Mouse (Mus musculus): Measurements from ENCODE around the gene Traf4.
"Not testable (repeated sequence)": the region's sequence is repeated elsewhere in the genome, so short reads cannot be mapped to it uniquely, and the experiment has no call there.

Gene Traf4

DNA sequence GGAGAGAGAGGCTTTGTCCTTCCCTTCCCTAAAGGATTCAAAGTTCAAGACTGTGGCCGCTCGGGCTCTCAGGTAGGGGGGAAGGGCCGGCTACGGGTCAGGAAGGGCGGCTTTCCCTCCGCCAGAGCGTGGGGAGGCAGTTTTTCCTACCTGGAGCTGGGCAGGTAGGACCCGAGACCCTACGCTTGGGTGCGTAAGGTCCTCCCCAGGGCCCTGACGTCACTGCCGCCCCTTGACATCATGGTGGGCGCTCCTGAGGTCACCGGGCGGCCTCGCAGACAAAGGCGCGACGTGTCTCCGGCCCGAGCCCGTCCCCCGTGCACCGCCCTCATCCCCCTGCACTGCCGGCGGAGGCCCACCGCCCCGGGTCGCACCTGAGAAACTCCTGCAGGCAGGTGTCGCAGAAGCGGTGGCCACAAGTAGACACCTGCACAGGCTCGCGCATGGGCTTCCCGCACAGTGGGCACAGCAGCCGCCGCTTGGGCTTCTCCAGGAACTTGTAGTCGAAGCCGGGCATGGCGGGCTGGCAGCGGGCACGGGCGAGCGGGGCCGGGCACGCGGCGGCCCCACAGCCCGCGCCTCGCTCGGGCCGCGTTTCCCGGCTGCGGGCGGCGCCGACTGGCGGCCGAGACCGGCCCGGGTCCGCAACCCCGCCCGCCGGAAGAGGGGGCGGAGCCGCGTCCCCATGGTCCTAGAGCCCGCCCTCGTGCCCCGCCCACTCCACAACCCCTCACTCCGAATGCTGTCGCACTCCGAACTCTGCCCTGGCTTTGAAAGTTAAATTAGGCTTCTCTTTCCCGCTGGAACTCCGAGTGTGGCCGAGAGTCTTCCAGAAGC lies at the start of gene Traf4:
Traf4 (minus strand) TSS at position 666 of the 837 bp plus-strand sequence.
- peak; percentile 73 for DNase-seq

DNA sequence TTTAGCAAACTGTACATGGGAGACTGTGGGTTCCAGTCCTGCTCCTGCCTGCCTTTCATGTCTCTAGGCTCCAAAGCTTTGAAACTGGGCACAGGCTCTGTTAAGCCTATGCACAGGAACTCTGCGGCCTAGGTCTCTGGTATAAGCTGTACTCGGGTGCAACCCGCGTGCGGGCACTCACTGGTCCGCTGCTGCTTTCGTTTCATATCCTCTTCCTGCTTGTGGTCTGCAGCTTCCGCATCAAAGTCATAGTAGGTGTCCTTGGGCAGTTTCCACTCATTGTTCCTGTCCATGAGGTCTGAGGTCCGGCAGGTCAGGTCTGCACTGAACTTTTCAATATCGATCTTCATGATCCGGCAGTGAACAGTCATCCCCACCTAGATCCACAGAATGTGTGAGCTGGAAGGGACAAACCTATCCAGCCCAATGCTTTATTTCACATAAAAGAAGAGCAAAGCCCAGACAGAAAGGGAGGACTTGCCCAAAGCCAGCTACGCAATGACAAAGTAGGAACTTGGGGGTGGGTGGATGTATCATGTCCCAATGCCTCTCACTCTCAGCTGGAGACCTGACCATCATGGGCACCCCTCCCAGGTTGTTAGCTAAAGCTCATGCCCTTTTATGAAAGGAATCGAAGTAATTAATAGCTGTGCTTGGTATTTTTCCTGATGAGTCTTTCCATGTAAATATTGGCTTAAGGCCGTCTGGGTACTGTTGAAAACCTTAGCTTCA lies 47.9 kb upstream of the Traf4 start:
- DNase-seq = no peak

DNA sequence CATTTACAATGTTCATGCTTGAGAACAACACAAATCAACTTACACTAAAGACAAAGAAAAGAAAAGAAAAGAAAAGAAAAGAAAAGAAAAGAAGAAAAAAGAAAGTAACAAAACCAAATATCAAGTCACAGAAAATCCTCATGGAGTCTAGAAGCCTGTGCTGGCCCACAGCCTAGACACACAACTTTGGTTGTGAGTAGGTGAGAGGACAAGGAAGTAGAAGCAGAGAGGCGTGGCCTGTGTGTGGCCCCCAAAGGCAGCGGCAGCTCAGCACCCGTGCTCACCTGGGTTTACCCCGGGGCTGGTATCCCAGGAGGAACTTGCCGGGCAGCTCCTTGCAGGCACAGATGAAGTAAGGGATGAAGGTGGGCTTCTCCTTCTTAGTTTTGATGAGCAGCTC lies 46.1 kb upstream of the Traf4 start:
- DNase-seq = no peak

DNA sequence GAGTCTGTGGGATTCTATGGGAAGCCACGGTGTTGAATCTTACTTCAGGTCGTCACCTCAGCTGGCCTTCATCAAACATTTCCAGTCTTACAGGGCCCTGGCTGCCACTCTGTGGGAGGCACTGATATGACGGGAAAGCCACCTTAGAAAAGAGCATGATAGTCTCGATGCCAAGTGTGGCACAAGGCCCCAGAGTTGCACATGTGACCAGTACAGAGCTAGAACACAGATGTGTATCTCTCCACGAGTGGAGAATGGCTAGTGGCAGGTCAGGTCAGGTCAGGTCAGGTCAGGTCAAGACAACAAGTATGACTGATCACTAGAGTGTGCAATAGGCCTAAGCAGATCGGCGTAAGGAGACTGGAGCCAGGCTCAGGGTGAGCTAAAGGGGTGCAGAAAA lies 45.2 kb upstream of the Traf4 start:
- no peak for DNase-seq

DNA sequence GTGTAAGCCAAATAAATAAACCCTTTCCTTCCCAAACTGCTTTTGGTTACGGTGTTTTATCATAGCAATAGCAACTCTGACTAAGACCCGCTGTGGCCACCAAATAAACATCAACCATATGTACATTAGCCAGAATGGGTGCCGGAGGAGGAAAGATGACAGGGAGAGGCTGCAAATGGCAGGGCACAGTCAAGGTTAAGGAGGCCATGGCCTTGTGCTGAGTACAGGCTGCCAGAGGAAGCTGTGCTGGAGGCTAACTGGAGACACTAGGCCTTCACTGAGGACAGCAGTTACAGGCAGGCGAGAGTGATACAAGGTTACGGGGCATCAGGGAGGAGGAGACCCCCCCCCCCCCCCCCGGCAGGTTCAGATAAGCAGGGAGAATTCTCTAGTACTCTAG lies 44.5 kb upstream of the Traf4 start:
- no peak for DNase-seq

GRCm38 (mm10) chr11:78207190-78207589 lies 41.8 kb upstream of the Traf4 start:
- DNase-seq = no peak

- DNase-seq = no peak
These were observed 40.2 kb upstream of the Traf4 start for GRCm38 (mm10) chr11:78205361-78206206.

GRCm38 (mm10) chr11:78204287-78204686 lies 38.9 kb upstream of the Traf4 start:
- no peak for DNase-seq

GRCm38 (mm10) chr11:78202372-78202771 lies 37.0 kb upstream of the Traf4 start:
- DNase-seq = no peak

DNA sequence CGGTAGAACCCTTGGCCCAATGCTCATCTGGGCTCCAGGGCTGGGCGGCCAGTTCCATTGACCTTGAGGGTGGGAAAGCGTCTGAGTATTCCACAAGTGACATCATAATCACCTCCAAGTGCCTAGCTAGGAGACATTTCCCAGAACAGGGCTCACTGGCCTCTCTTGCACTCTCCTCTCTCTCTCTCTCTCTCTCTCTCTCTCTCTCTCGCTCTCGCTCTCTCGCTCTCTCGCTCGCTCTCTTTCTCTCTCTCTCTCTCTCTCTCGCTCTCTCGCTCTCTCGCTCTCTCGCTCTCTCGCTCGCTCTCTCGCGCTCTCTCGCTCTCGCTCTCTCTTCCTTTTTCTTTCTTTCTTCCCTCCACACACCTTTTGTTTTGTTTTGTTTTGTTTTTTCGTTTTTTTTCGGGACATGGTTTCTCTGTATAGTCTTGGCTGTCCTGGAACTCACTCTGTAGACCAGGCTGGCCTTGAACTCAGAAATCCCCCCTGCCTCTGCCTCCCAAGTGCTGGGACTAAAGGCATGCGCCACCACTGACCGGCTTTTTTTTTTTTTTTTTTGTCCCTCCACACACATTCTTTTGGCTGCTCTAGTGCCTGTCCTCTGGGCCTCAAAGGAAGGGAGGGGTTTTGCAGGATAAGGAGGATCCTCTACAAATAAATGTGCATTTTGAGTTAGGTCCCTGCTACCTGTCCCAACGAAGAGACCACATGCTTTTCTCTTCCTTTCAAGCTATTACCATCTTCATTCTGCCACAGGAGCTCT lies 29.9 kb upstream of the Traf4 start:
- DNase-seq = no peak

DNA sequence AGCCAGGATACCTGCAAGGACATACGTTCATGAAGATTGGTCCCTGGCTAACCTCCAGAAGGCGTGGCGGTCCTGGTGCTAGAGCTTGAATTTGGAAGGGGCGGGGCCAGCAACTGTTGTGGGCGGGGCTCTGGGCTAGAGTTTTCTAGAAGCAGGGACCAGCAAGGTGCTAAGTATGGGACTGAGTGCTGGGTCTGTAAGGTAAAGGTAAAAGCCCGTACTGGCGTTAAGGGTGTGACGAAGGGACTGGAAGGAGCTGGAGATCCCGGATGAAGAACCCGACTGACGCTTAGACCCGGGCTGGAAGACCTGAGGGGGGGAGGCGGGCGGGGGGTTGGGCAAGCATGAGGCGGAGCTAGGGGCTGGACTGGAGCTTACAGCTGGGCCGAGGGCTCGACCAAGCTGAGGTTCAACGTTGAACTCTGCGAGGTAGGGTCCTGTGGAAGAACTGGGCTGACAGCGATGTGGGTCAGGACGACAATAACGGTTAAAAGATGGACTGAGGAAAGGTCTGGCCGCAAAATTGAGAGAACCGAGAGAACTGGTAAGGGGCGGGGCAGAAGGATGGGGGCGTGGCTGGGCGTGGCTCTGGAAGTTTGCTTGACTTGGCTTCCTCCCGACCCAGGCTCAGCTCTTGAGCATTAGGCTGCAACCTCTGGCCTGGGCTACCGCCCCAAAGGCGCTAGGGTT lies 29.2 kb upstream of the Traf4 start:
- DNase-seq = no peak

GRCm38 (mm10) chr11:78193113-78193512 lies 27.7 kb upstream of the Traf4 start, which contains the start of gene Proca1:
Gene Proca1 (plus strand): TSS chr11:78193392.
- no peak for DNase-seq

DNA sequence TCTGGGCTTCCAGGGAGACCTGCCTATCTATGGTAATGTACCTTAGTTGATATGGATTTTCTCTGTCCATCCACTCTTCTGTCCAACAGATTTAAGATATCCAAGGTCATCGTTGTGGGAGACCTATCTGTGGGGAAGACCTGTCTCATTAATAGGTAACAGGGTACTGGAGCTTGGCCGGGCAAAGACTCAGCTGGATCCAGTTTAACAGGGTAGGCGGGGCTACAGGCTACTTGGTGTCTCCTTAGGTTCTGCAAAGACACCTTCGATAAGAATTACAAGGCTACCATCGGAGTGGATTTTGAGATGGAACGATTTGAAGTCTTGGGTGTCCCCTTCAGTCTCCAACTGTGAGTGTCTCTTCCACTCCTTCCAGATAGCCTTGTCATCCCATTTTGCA lies 24.7 kb upstream of the Traf4 start:
- DNase-seq = no peak

- DNase-seq = peak; percentile 68
These were observed 24.0 kb upstream of the Traf4 start for GRCm38 (mm10) chr11:78189234-78190040.

GRCm38 (mm10) chr11:78188331-78189233 lies 23.2 kb upstream of the Traf4 start, which contains the start of gene Rab34:
Gene Rab34 (plus strand): TSS chr11:78188430.
- DNase-seq = peak; percentile 64

GRCm38 (mm10) chr11:78184702-78185101 lies 19.3 kb upstream of the Traf4 start:
- DNase-seq = not testable (repeated sequence)

GRCm38 (mm10) chr11:78183884-78184514 lies 18.6 kb upstream of the Traf4 start:
- no peak for DNase-seq

- DNase-seq = peak; percentile 87
These were observed 17.8 kb upstream of the Traf4 start, which contains the start of gene Rpl23a for GRCm38 (mm10) chr11:78182961-78183844. Gene Rpl23a (minus strand): TSS chr11:78183584.
